Mouse (Mus musculus): Measurements from ENCODE around the gene Thbd. TPM values are rescaled to one million over a fixed set of nuclear protein-coding genes. Genes with fewer than 3 reads are reported as not detected.

The Thbd gene
- polyA plus RNA-seq, 1 experiment from 2014 or later, result 8.5 TPM

- no peaks in the 10 kb centered on the region for H3K27me3 ChIP-seq (ENCODE audit: control insufficient read depth, insufficient read depth, low read length)
- no peak overlapping the region for H3K4me3 ChIP-seq (replicated peaks; ENCODE audit: low read length)
- H3K4me2 ChIP-seq (replicated peaks), result no peak overlapping the region
- no peaks in the 10 kb centered on the region for H3K4me1 ChIP-seq (replicated peaks; ENCODE audit: control insufficient read depth, insufficient read depth, low read length)
- WGBS, result 92% methylated on average over 1 of the region's 1 CpGs
- no peak for ATAC-seq (ENCODE audit: low FRiP score)
- H3K9ac ChIP-seq, result no peak overlapping the region
- no peak for DNase-seq (ENCODE audit: low spot score)
- no peak overlapping the region for H3K27ac ChIP-seq
- no peaks in the 10 kb centered on the region for H3K9me3 ChIP-seq (ENCODE audit: control insufficient read depth, low read length)
- no peaks in the 10 kb centered on the region for H3K36me3 ChIP-seq (replicated peaks; ENCODE audit: control insufficient read depth, insufficient read depth)
Observed at GRCm38 (mm10) chr2:148444472-148444871, 36.5 kb upstream of the Thbd start.

- peak within 1 kb of the TSS; percentile 13; the same call in 1 of the 2 replicates for H3K4me3 ChIP-seq (replicated peaks; ENCODE audit: low read length)
- no peaks in the 10 kb centered on the region for H3K4me1 ChIP-seq (replicated peaks; ENCODE audit: control insufficient read depth, insufficient read depth, low read length)
- no peaks in the 10 kb centered on the region for H3K36me3 ChIP-seq (replicated peaks; ENCODE audit: control insufficient read depth, insufficient read depth)
- H3K9ac ChIP-seq, result no peak within 1 kb of the TSS
- no peaks in the 10 kb centered on the region for H3K9me3 ChIP-seq (ENCODE audit: control insufficient read depth, low read length)
- ATAC-seq (ENCODE audit: low FRiP score) (0 out of 2 replicates have a peak, but pooled peaks have one; percentile 12), DNase-seq (ENCODE audit: low spot score) (no peak)
- no peak within 1 kb of the TSS for H3K4me2 ChIP-seq (replicated peaks)
- H3K27ac ChIP-seq, result peak within 1 kb of the TSS; percentile 36; the same call in 1 of the 2 replicates
- 65% methylated on average over 13 of the region's 13 CpGs for WGBS
- H3K27me3 ChIP-seq (ENCODE audit: control insufficient read depth, insufficient read depth, low read length), result no peaks in the 10 kb centered on the region
Observed at GRCm38 (mm10) chr2:148443249-148443958, 35.4 kb upstream of the Thbd start, which contains the start of gene Cd93. Gene Cd93, minus strand, starts transcription at chr2:148443563.

GRCm38 (mm10) chr2:148442710-148443109 is 34.7 kb upstream of the Thbd start:
- Histone ChIP-seq H3K27me3 (ENCODE audit: control insufficient read depth, insufficient read depth, low read length) (no peaks in the 10 kb centered on the region), H3K27ac (0 out of 2 replicates have a peak overlapping the region, but pooled peaks have one; percentile 36), H3K4me2 (replicated peaks) (no peak overlapping the region), H3K36me3 (replicated peaks; ENCODE audit: control insufficient read depth, insufficient read depth) (no peaks in the 10 kb centered on the region), H3K4me3 (replicated peaks; ENCODE audit: low read length) (peak overlapping the region; percentile 13; the same call in 1 of the 2 replicates), H3K9ac (no peak overlapping the region), H3K4me1 (replicated peaks; ENCODE audit: control insufficient read depth, insufficient read depth, low read length) (no peaks in the 10 kb centered on the region), H3K9me3 (ENCODE audit: control insufficient read depth, low read length) (no peaks in the 10 kb centered on the region)
- WGBS, result 93% methylated on average over 4 of the region's 4 CpGs
- no peak for DNase-seq (ENCODE audit: low spot score)
- ATAC-seq (ENCODE audit: low FRiP score), result peak; percentile 19; the same call in 1 of the 2 replicates

- ATAC-seq (ENCODE audit: low FRiP score) (peak; percentile 44; the same call in 1 of the 2 replicates), DNase-seq (ENCODE audit: low spot score) (no peak)
- Histone ChIP-seq H3K4me2 (replicated peaks) (no peak overlapping the region), H3K36me3 (replicated peaks; ENCODE audit: control insufficient read depth, insufficient read depth) (no peaks in the 10 kb centered on the region), H3K9ac (no peak overlapping the region), H3K27ac (no peak overlapping the region), H3K4me1 (replicated peaks; ENCODE audit: control insufficient read depth, insufficient read depth, low read length) (no peaks in the 10 kb centered on the region), H3K9me3 (ENCODE audit: control insufficient read depth, low read length) (no peaks in the 10 kb centered on the region), H3K27me3 (ENCODE audit: control insufficient read depth, insufficient read depth, low read length) (no peaks in the 10 kb centered on the region), H3K4me3 (replicated peaks; ENCODE audit: low read length) (peak overlapping the region; percentile 13; the same call in 1 of the 2 replicates)
- WGBS, result 68% methylated on average over 4 of the region's 4 CpGs
Observed at GRCm38 (mm10) chr2:148442172-148442571, 34.2 kb upstream of the Thbd start.

GRCm38 (mm10) chr2:148441421-148441820 is 33.4 kb upstream of the Thbd start:
- H3K4me2 ChIP-seq (replicated peaks), result no peak overlapping the region
- H3K27ac ChIP-seq, result no peak overlapping the region; the same call in 1 of the 2 replicates
- no peaks in the 10 kb centered on the region for H3K27me3 ChIP-seq (ENCODE audit: control insufficient read depth, insufficient read depth, low read length)
- no peaks in the 10 kb centered on the region for H3K4me1 ChIP-seq (replicated peaks; ENCODE audit: control insufficient read depth, insufficient read depth, low read length)
- H3K4me3 ChIP-seq (replicated peaks; ENCODE audit: low read length), result peak overlapping the region; percentile 8; the same call in 1 of the 2 replicates
- WGBS, result 93% methylated on average over 10 of the region's 10 CpGs
- no peak overlapping the region for H3K9ac ChIP-seq
- H3K9me3 ChIP-seq (ENCODE audit: control insufficient read depth, low read length), result no peaks in the 10 kb centered on the region
- DNase-seq (ENCODE audit: low spot score) (no peak), ATAC-seq (ENCODE audit: low FRiP score) (no peak)
- no peaks in the 10 kb centered on the region for H3K36me3 ChIP-seq (replicated peaks; ENCODE audit: control insufficient read depth, insufficient read depth)

- WGBS, result 77% methylated on average over 3 of the region's 3 CpGs
- H3K36me3 ChIP-seq (replicated peaks; ENCODE audit: control insufficient read depth, insufficient read depth), result no peaks in the 10 kb centered on the region
- H3K4me3 ChIP-seq (replicated peaks; ENCODE audit: low read length), result no peak overlapping the region
- no peak overlapping the region for H3K4me2 ChIP-seq (replicated peaks)
- no peak overlapping the region for H3K27ac ChIP-seq
- no peaks in the 10 kb centered on the region for H3K27me3 ChIP-seq (ENCODE audit: control insufficient read depth, insufficient read depth, low read length)
- no peaks in the 10 kb centered on the region for H3K9me3 ChIP-seq (ENCODE audit: control insufficient read depth, low read length)
- no peak overlapping the region for H3K9ac ChIP-seq
- H3K4me1 ChIP-seq (replicated peaks; ENCODE audit: control insufficient read depth, insufficient read depth, low read length), result no peaks in the 10 kb centered on the region
- no peak for ATAC-seq (ENCODE audit: low FRiP score)
- DNase-seq (ENCODE audit: low spot score), result no peak
Observed at GRCm38 (mm10) chr2:148439691-148440276, 31.8 kb upstream of the Thbd start.

GRCm38 (mm10) chr2:148436285-148436684 is 28.3 kb upstream of the Thbd start:
- Histone ChIP-seq H3K4me2 (replicated peaks) (no peak overlapping the region), H3K9ac (no peak overlapping the region), H3K27ac (no peak overlapping the region), H3K4me1 (replicated peaks; ENCODE audit: control insufficient read depth, insufficient read depth, low read length) (no peaks in the 10 kb centered on the region), H3K9me3 (ENCODE audit: control insufficient read depth, low read length) (no peaks in the 10 kb centered on the region), H3K4me3 (replicated peaks; ENCODE audit: low read length) (no peak overlapping the region), H3K36me3 (replicated peaks; ENCODE audit: control insufficient read depth, insufficient read depth) (no peaks in the 10 kb centered on the region), H3K27me3 (ENCODE audit: control insufficient read depth, insufficient read depth, low read length) (no peaks in the 10 kb centered on the region)
- ATAC-seq (ENCODE audit: low FRiP score) (no peak), DNase-seq (ENCODE audit: low spot score) (no peak)
- WGBS, result 50% methylated on average over 3 of the region's 3 CpGs

GRCm38 (mm10) chr2:148432346-148432745 is 24.4 kb upstream of the Thbd start:
- no peaks in the 10 kb centered on the region for H3K4me1 ChIP-seq (replicated peaks; ENCODE audit: control insufficient read depth, insufficient read depth, low read length)
- H3K9me3 ChIP-seq (ENCODE audit: control insufficient read depth, low read length), result no peaks in the 10 kb centered on the region
- no peak overlapping the region for H3K4me3 ChIP-seq (replicated peaks; ENCODE audit: low read length)
- DNase-seq (ENCODE audit: low spot score) (no peak), ATAC-seq (ENCODE audit: low FRiP score) (no peak)
- no peak overlapping the region for H3K9ac ChIP-seq
- H3K27me3 ChIP-seq (ENCODE audit: control insufficient read depth, insufficient read depth, low read length), result no peaks in the 10 kb centered on the region
- no peak overlapping the region for H3K4me2 ChIP-seq (replicated peaks)
- no peak overlapping the region for H3K27ac ChIP-seq
- H3K36me3 ChIP-seq (replicated peaks; ENCODE audit: control insufficient read depth, insufficient read depth), result no peaks in the 10 kb centered on the region
- WGBS, result 73% methylated on average over 2 of the region's 2 CpGs

- no peak for DNase-seq (ENCODE audit: low spot score)
- 87% methylated on average over 4 of the region's 4 CpGs for WGBS
- Histone ChIP-seq H3K27me3 (ENCODE audit: control insufficient read depth, insufficient read depth, low read length) (no peaks in the 10 kb centered on the region), H3K4me3 (replicated peaks; ENCODE audit: low read length) (no peak overlapping the region), H3K27ac (no peak overlapping the region), H3K9me3 (ENCODE audit: control insufficient read depth, low read length) (no peaks in the 10 kb centered on the region), H3K4me1 (replicated peaks; ENCODE audit: control insufficient read depth, insufficient read depth, low read length) (no peaks in the 10 kb centered on the region), H3K36me3 (replicated peaks; ENCODE audit: control insufficient read depth, insufficient read depth) (no peaks in the 10 kb centered on the region), H3K9ac (no peak overlapping the region), H3K4me2 (replicated peaks) (no peak overlapping the region)
- ATAC-seq (ENCODE audit: low FRiP score), result no peak
Observed at GRCm38 (mm10) chr2:148430941-148431340, 23.0 kb upstream of the Thbd start.
